Mouse (Mus musculus) cerebral cortex, adult 2 months (tissue): ENCODE data around the gene Gzmk.

ENCODE experiments used
- WGBS: fragments of 180-500 bp; shearing (Covaris S2); methylation state at CpG from one replicate; pipeline ENCODE4 v1.1.7; 2018; 5-methylcytosine and 5-hydroxymethylcytosine counted together

The Gzmk gene

DNA sequence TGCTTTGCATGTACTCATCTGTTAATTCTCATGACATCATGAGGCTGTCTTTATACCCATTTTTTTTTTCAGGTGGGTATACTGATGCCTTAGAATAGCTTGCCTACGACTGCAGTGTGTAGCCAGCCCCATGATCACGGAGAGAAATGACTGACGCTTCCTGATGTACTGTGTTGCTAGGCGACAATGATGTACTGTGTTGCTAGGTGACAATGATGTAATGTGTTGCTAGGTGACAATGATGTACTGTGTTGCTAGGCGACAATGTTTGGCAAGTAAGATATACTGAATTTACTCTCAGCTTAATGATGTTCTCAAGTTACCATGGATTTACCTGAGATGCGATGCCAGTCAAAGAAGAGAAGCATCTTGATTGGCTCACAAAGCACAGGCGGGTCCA, at the start of gene Gzmk:
Gene Gzmk (minus strand): TSS at position 98 of the 400 bp plus-strand sequence.
- 37% methylated on average over 7 of the region's 7 CpGs for WGBS

DNA sequence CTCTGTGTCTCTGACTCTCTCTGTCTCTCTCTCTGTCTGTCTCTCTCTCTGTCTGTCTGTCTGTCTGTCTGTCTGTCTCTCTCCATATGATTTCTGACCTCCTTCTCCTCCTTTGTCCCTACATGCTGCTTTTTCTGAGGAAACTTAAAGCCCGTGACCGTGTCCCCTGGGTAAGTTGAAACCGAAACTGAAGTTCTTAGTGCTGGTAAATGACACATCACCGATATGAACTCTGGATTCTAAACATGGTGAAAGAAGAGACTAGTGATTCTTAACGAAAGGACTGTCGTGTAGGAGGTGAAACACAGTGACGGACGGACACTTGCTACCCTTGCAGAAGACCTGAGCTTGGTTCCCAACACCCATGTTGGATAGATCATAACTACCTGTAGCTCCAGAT, 45.5 kb upstream of the Gzmk start:
- WGBS, result 92% methylated on average over 8 of the region's 8 CpGs

DNA sequence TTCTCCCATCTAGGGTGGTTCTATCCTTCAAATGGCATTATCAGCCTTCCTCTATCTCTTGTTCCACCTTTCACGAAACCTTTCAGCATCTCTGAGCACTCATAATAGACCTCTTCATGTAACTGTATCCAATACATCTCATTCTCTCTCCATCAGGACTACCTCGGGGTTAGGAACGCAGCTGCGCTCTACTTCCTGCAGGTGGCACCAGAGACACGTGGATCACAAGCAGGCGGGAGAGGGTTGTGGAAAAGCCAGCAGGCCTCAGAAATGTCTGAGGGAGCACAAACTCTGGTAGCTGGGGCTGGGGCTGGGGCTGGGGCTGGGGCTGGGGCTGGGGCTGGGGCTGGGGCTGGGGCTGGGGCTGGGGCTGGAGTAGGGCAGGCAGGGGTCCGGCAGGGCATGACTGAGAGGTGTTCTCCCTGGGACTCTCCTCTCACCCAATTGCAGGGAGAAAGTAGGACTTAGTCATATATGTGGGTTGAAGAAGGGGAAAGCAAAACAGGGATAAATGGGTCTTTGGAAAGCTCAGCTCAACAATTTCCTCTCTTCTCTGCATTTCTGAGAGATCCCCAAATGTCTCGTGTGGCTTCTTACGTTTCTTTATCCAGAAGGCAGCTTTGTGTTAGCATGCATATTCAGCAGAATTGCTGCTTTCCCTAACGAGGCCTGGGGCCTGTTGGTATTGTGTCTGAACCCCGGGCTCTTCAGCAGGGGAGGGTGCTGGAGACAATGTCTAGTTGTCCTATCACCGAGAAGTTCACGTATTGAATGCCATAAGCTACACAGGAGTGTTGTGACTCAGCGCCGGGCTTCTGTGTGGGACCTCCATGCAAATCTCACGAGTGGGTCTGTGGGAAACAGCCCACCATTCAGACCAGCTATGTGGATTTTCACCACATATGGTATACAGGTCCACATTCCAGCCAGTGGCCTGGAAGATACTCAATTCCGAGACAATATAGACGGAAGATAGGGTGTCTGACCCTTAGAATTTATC, 44.4 kb upstream of the Gzmk start:
- 44% methylated on average over 18 of the region's 18 CpGs for WGBS

DNA sequence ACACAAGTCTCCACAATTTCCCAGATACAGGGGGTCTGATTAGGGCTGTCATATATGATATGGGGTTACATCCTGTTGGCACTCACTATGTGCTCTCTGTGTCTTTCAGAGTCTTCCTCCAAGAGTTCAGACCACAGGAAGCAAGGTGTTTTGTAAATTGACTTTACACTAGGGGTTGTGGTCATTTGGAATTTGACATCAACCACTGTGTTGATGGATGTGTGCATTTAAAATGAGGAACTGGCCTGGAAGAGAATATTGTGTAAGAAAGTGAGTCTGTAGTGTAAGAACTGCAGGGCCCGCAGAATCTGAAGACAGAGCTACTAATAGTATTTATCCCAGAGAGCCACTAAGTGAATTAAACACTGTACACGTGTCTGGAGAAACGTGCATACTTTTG, 41.5 kb upstream of the Gzmk start:
- 81% methylated on average over 3 of the region's 3 CpGs for WGBS

DNA sequence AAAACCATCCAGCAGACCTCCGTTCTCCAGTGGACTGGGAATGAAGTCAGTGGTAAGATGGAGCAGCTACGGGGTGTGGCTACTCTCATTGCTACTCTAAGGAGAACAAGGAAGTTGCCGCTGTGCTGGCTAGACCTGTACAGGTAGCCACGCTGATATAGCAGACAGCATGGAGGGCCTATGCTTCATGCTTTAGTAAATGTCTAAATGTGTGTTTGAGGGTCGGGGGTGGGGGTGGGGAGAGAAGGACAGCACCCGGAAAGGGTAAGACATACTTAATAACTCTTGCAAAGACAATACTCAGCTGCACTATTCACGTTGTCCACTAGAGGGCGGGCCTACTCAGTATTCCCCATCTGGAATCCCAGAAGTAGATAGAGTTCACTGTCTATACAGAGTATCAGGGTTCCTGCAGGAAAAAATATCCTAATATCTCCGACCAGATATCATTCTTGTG, 40.8 kb upstream of the Gzmk start:
- 26% methylated on average over 9 of the region's 9 CpGs for WGBS

DNA sequence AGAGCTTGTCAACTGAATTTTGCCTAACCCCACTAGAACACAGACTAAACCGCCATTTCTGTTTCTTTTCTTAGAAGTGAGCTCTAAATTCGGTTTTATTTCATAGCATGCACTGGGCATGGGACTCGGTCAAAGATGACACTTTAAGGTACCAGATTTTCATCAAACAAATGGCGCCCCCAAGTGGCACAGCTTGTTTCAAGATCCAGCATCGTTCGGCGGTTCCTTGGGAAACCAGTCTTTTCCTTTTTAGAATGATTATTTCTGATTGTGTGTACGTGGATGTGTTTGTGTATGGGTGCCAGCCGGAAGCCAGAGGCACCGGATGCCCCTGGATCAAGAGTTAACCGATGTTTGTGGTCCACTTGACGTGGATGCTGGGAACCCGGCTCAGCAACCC, 39.5 kb upstream of the Gzmk start:
- WGBS, result 12% methylated on average over 13 of the region's 13 CpGs

DNA sequence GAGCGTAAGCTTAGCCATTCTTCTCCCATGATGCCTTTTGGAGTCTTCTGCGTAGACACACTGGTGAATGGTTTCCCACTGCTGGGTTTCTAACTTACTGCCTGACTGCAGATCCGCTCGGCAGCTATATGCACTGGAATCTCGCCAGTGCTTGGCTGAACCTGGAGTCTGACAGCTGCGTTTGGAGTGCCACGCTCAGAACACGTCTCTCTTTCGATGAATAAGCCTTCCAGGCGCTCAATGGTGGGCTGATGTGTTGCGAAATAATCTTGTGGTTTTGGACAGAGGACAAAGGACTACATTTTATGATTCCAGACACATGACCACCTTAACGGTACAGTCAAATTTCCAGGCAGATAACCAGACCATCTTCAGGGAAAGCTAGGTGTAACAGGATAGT, 37.1 kb upstream of the Gzmk start:
- WGBS, result 28% methylated on average over 12 of the region's 12 CpGs

DNA sequence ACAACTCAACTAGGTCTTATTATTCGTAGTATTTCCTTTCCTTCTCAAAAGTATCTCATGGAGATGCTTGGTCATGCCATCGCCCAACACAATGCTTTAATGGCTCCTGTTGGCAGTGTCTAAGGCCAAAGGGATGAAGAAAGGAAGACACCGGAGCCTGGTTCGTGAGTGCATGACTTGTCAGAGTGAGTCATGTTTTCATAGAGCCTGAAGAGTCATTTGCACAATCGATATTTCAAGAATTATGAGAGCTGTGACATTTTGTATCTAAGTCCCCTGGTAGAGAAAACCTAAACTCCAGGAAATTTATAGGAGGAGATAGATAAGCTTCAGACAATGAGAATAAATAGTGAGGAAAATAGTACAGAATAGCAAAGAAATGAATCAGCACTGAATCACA, 33.5 kb upstream of the Gzmk start:
- 90% methylated on average over 5 of the region's 5 CpGs for WGBS

DNA sequence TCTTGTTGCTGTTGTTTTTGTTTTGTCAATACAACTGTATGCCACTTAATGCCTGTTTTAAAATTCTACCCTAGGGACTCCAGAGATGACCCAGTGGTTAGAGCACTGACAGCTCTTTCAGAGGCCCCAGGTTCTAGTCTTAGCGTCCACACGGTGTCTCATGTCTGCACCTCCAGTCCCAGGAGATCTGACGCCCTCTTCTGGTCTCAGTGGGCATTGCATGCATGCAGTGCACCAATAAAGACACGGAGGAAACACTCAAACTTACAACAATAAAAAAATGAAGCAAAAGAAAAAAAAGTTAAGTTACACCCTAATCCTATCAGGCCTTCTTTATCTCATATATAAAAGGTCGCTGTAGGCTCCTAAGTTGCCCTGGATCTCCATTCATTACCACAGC, 31.5 kb upstream of the Gzmk start:
- 56% methylated on average over 5 of the region's 5 CpGs for WGBS

DNA sequence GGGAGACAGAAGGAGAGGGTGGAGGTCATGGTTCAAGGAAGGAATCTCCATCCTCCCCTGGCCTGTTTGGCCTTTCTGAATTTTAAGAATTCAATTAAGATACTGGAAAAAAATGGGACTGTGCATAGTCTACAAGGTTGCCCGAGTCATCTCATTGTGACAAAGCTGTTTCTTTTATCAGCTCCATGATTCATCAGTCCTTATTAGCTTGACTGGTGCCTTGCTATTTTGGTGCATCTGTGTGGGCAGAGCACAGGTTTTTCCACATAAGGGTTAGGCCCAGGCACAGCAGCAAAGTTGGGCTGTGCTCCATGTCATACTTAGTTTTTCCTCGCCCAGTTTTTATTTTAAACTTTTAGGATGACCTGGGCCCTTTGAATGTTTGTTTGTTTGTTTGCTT, 31.1 kb upstream of the Gzmk start:
- 82% methylated on average over 2 of the region's 2 CpGs for WGBS

DNA sequence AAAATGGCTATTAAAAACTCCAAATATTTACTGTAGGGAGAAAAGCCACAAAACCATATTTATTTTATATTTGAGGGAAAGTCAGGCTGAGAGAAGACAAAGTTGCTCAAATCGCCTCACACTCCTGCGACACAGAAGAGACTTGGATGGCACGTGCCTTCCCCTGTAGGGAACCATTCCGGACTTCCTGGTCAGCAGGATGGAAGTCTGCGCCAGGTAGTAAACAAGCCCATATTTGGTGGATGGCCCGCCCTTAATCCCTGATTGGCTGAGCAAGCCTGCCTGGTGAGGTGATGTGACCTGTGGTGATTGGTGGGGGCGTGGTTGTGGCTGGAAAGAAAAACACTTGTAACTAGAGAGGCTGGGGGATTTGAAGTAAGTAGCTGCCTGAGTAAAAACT, 26.9 kb upstream of the Gzmk start:
- 84% methylated on average over 7 of the region's 7 CpGs for WGBS

DNA sequence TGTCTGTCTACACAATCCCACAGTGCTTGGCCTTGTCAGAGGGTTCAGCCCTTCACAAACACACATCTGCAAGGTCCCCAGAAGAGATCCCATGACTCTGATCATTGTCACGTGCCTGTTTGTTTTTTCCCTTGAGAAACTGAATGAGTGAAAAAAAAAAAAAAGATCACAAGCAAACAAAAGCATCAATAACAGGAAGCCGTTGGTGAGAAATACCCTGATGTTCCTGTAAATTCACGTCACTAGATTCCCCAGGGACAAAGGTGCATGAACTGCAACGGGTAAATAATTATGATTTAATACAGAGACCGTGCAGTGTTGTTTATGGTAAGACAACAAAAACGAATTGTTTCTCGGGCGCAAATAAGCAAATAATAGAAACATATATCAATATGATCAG, 19.3 kb upstream of the Gzmk start:
- 80% methylated on average over 8 of the region's 8 CpGs for WGBS

DNA sequence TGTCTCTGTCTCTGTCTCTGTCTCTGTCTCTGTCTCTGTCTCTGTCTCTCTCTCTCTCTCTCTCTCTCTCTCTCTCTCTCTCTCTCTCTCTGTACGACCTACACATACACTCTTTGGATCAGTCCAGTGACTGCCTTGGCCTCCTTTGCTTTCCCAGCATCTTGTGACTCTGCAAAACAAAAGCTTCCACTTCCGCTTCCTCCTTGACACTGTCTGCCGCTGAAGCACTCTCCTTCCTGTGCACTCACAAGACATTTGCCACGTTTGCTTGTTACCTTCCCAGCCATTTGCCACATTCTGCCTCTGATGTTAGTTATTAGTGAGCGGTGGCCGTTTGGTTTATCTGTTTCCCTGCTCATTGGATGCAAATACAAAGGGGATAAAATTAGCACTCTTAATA, 16.4 kb upstream of the Gzmk start:
- WGBS, result 61% methylated on average over 6 of the region's 6 CpGs

DNA sequence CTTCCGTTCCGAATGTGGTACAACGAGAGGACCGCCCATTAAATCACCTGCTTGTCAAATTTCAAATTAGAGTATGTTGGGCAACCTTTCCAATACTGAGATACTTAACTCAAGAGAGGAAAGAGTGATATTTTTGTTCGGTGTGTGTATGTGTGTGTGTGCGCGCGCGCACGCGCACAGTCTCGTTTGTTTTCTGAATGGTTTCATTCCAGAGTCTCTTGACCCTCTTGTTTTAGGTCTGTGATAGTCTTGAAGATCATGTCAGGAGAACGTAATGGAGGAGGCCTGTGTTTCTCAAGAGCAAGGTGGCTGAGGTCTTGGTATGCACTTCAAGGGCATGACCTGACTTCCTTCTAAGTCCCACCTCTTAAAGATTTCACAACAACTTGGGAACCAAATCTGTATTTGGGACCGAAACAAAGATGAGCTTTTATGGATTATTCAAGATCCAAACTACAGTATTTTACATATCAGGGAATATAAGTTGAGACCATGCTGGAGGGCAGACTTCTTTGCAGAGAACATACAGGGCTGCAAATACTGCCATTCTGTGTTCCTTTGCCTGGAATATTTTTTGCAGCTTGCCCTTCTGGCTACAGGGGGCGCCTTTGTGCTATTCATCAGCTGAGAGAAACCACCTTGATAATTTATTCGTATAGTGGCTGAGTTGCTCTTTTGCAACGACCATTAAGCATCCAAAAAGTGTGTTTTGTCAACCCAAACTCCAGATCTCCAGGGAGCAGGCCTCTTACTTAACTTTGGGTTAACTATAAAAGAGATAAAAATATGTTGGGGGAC, 2.2 kb upstream of the Gzmk start:
- 89% methylated on average over 17 of the region's 17 CpGs for WGBS

DNA sequence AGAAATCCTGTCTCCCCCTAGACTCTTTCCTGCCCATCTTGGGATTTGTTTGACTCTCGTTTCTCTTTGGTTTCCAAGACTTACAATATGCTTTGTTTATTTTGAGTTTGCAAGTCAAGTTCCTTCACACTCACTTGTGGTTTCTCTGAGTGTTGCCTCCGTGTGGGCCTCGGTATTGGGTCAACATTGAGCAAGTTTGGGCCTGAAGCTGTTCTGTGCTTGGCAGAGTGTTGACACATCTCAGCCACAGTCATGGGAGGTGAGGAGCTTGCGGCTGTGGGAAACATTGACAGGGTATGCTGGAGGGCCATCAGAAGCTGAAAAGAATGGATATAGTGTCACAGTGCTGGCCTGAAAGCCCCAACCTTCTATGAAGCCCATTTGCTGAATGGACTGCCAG, 1.4 kb upstream of the Gzmk start:
- WGBS, result 70% methylated on average over 4 of the region's 4 CpGs

DNA sequence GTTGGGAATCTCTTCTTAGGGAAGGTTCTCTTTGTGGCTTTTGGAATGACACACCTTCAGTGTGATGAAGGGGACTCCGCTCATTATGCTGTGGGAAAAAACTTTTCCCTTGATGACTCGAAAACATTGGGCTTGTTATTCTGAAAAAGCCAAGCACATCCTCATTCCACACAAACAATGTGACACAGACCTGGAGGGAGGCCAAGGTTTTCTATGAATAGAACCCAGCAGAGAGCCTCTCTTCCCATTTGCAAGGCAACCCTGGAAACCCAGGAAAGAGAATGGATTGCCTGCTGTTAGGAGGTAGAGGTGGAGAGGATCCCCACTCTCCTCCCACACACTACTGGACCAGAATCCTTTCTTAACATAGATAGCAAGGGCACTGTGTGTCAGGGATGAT, 1.6 kb downstream of the Gzmk start:
- 20% methylated on average over 2 of the region's 2 CpGs for WGBS

DNA sequence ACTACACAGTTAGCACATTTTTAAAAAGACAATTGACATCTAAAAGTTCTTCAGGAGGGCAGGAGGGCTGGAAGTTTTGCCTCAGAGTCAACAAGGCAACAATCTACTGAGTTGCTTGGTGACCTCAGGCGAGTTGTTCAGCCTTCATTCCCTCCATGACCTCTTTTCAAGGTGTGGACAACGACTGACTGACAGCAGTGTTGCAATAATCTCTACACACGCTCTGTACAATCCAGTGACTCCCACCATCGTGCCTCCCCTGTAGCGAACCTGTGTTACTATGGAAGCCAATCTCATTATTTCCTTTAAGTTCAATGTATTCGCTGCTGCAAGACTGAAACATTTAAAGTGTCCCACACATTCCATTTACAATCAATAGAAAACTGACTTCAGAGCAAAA, 3.9 kb downstream of the Gzmk start:
- 75% methylated on average over 6 of the region's 6 CpGs for WGBS

DNA sequence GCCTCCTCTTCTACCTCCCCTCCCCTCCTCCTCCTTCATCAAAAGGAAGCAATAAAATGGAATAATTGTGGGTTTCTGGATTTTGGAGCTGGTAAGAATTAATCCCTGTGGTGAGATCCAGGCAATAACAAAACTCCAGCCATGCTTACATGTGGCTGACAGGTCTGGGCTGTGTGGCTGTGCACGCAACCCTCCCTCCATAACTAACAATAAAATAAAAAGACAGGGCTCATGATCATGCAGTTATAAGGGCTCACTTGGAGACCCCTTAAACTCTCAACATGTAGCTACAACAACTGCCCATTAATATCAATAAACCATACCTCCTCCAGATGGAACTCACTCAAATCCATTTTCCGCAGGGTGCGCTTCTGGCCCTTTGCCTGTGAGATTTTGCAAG, 11.8 kb downstream of the Gzmk start:
- WGBS, result 96% methylated on average over 3 of the region's 3 CpGs

DNA sequence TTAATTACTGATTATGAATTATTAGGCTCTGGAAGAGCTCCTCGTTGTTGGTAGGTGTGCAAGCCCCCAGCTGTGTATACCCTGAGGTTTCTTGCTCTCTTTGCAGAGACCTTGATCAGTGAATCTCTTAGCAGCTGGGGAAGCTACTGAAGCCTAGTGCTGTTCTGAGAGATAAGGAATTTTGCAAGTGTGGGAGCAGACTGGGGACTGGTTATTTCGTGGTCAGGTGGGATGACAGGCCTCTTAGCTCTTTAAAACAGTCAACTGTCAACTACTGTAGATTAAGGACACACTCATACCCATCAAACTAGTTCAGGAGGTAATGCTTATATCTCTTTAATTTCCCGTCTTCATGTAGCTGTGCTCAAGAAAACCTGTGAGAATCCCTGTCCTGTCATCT, 13.3 kb downstream of the Gzmk start:
- WGBS, result 86% methylated on average over 3 of the region's 3 CpGs

DNA sequence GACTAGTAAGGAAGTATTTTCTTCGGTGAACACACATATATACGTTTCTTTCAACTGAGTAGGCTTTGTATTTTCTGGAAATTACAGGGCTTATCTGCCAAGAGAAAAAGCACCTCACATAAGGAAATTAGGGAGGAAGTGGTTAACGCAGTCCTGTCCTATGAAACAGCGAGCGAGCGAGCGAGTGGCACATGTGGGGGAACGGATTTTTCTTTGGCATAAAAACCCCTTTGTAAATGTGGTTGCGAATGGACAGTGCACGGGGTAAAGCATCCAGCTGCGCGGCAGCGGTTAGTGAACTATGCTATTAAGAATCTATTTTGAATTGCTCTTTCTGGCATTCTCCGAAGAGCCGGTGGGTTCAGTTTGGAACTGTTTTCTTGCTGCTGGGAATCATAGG, 14.4 kb downstream of the Gzmk start:
- 53% methylated on average over 15 of the region's 15 CpGs for WGBS

DNA sequence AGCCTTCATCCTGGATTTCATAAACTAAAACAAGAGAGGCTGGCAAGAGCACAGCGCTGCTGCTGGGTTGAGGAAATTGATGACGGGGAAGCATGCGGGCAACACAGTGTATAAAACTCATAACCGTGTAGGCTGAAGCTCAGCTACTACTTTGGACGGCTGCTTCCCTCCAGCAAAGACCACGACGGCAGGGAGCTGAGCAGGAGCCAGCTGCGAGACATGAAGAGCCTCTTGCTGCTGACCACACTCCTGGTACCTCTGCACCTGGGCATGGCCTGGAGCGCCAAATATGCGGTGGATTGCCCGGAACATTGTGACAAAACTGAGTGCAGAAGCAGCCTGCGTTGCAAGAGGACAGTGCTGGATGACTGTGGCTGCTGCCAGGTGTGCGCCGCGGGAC, 16.1 kb downstream of the Gzmk start, which contains the start of gene Esm1:
Gene Esm1 (plus strand): TSS at position 36 of the 400 bp plus-strand sequence.
- 36% methylated on average over 15 of the region's 15 CpGs for WGBS

DNA sequence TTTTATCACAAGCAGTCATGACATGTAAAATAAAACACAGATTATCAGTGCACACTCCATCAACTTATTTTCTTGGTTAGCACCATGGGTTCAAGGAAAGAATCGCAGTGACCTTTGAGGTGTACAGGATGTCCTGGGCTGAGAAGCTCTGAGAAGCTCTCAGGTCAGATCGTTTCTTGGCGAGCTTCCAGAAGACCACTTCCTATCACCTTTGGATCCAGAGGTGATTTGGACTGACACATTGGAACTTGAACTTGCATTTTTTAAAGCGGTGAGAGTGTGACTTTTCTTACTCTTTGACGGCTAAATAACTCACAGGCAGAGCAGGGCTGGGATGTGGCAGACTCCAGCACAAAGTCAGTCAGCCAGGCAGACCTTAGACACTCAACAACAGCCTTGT, 20.4 kb downstream of the Gzmk start:
- WGBS, result 89% methylated on average over 5 of the region's 5 CpGs

DNA sequence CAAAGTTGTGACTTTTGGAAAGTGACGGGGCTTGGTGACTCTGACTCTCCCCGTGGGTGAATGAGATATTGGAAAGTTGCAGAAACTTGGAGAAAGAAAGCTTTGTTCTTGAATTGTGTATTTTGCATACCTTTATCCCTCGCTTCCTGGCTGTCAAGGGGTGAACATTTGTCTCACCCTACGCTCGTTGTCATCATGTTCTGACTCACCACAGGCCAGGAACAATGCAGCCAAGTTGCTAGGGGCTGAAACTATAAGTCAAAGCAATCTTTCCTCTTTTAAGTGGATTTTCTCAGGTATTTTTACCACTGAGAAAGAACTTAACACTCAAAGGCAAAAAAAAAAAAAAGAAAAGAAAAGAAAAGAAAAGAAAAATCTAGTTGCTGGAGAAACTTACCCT, 22.6 kb downstream of the Gzmk start:
- WGBS, result 74% methylated on average over 5 of the region's 5 CpGs
